ENCODE assay signal across 16 mouse cellular contexts in the genomic region with DNA sequence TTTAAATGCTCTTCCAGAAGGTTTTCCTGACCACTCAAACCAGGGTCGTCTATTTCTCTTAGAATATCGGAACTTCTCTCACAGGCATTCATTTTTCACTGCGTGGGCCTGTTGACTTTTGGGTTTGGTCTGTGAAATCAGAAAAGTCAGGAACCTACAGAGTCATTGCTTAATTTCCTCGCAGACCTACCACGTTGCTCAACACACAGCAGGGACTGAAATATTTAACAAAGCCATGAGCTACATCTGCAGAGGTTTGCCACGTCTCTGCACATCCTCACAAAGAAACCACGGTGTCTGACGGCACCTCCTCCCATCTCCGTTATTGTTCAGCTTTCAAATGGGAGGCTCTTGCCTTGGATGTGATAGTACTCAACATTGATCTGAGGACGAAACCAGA. TPM values are rescaled to one million over a fixed set of nuclear protein-coding genes. Genes with fewer than 3 reads are reported as not detected.
"Had no signal": no experiment of that assay in that cellular context is flagged by ENCODE, and none has a peak within 500 bp of the region (broad histone marks: within the 10 kb centered on the region; RNA-seq: fewer than 3 reads in every experiment).

No protein-coding gene starts in this region.

- DNase-seq: kidney, adult 18-20 months; kidney, postnatal 10 days; kidney, postnatal 4 days; right cerebral cortex, postnatal 14 days; thymus, postnatal 36 days had no signal

- H3K27me3 ChIP-seq: intestine, embryonic 15.5 days; limb, embryonic 12.5 days; lung, embryonic 15.5 days; midbrain, embryonic 12.5 days had no signal

- H3K4me2 ChIP-seq: intestine, embryonic 15.5 days; limb, embryonic 12.5 days; lung, embryonic 15.5 days; midbrain, embryonic 12.5 days had no signal

- H3K9ac ChIP-seq: intestine, embryonic 15.5 days; limb, embryonic 12.5 days; lung, embryonic 15.5 days; midbrain, embryonic 12.5 days had no signal

- H3K4me3 ChIP-seq: intestine, embryonic 15.5 days; layer of hippocampus, adult 2 months; limb, embryonic 12.5 days; lung, embryonic 15.5 days; midbrain, embryonic 12.5 days had no signal

- H3K27ac ChIP-seq: intestine, embryonic 15.5 days; layer of hippocampus, adult 2 months; limb, embryonic 12.5 days; lung, embryonic 15.5 days; midbrain, embryonic 12.5 days had no signal

- H3K9me3 ChIP-seq: intestine, embryonic 15.5 days; limb, embryonic 12.5 days; lung, embryonic 15.5 days; midbrain, embryonic 12.5 days had no signal

- H3K36me3 ChIP-seq: intestine, embryonic 15.5 days; limb, embryonic 12.5 days; lung, embryonic 15.5 days; midbrain, embryonic 12.5 days had no signal

- ATAC-seq: intestine, embryonic 15.5 days; midbrain, embryonic 16.5 days had no signal

RNA-seq across cellular contexts. Expression of a gene that starts 7.7 kb away (rescaled TPM):
- total RNA-seq: liver, adult 2 months; megakaryocyte-erythroid progenitor cell, adult 5-6 weeks had no signal
- polyA plus RNA-seq: limb, embryonic 12.5 days; liver, adult 2 months; lung, embryonic 15.5 days had no signal

RNA-seq across cellular contexts. Expression of a gene that starts 18.5 kb away (rescaled TPM):
- total RNA-seq: liver, adult 2 months; megakaryocyte-erythroid progenitor cell, adult 5-6 weeks had no signal
- polyA plus RNA-seq: intestine, embryonic 15.5 days; kidney, embryonic 14.5 days; limb, embryonic 12.5 days; liver, adult 2 months; midbrain, embryonic 12.5 days; neural tube, embryonic 14.5 days; small intestine, adult 2 months had no signal

RNA-seq across cellular contexts. Expression of a gene that starts 29.4 kb away (rescaled TPM):
- total RNA-seq: liver, adult 2 months had no signal
